Mouse (Mus musculus): ENCODE data around the gene Ncapg2.
A peak's percentile ranks its signal among the peaks of the same experiment; 100 is the strongest.

Ncapg2 gene

DNA sequence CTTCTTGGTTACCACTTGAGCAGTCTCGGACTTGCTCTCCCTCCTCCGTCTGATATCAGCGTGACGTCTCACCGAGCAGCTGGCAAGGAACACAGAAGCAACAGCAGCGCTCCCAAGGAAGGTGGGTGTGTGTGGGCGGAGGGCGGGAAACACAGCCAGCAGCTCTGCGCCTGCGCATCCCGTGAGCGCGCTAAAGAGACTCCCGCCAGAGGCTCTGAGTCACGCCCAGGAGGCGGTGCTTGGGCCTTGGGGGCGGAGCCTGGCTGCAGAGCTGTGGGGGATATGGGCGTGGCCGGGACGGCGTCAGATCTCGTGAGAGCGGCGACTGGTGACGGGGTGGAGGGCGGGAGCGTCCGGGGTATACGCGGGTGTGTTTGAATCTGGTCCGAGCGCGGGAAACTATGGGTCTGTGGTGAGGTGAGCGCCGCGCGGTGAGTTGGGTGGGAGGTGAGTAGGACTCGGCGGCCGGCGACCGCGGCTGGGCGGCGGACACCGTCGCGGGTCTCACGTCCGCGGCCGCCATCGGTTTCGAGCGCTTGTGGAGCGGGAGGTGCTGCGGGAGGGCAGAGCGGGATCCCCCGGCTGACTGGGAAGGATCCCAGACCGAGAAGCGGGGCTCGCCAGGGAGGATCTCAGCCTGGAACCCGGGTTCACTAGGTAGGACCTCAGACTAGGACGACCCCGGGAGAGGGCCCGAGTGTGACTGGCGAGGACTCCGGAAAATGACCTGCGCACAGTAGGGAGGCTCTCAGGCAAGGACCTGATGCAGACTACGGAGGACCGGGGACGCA lies at the start of gene Ncapg2:
Ncapg2 (plus strand) TSS at position 358 of the 791 bp plus-strand sequence.
- DNase-seq: peak; percentile 97

DNA sequence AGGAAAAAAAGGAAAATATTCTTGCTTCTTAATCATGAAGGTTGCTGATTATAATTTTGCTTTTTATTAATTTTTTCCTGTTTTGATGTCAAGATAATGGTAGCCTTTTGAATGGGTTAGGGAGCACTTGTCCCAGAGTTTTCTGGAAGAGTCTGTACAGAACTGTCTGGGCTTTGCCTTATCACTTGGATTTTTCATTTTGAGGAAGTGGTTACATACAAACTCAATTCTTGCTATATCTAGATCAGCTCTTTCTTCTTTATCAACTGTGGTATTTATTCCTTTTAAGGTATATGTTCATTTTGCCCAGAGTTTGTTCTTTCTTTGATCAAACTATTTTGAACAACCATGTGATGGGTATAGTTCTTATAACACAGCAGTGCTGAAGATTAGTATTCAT lies 43.1 kb upstream of the Ncapg2 start:
- DNase-seq: no peak

DNA sequence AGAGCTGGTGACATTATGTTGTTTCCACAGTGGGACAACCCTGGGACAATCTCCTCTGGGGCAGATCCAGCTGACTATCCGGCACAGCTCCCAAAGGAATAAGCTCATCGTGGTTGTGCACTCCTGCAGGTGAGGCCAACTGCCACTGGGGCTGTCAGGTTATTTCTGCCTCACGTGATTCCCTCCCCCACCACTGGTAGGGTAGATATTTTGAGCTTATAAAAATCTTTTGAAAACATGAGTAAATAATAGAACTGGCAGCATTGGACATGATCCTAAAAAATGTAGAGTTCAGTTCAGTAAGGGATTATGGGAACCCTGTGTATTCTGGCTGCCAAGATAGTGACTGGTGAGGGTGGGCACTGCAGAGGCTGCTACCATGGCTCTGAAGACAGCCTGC lies 38.3 kb upstream of the Ncapg2 start:
- no peak for DNase-seq

DNA sequence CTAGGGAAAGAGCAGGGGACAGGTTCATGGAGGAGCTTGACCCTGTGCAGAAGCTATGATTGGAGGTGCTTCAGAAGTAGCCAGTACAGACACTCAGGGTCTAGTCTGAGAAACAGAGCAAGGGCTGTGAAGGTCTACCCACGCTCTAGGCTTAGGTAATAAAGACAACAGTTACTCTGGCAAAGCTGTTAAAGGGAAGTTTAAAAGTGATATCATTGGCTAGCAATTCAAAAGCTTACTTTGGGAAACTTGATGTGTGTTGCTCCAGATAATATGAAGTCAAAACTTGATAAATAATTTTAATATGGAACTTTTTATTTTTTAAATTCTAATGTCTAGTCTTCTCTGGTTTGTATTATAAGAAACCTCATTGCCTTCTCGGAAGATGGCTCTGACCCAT lies 37.9 kb upstream of the Ncapg2 start:
- no peak for DNase-seq

DNA sequence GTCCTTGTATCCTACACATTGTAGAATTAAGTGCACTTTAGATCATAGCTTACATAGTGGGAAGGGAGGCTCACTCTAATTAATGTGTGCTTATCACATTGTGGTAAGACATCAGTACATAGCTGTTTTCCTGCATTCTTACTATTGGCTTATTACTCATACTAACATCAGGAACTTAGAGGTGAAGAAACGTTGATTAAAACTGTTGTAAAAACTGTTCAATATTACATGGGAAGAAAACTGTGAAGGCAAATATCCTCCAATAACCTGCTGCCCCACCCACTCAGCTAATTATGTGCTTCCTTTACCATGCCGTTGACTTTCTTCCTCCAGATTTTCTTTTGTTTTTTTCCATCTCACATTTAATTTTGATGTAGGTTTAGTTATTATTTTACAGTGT lies 36.3 kb upstream of the Ncapg2 start:
- no peak for DNase-seq

DNA sequence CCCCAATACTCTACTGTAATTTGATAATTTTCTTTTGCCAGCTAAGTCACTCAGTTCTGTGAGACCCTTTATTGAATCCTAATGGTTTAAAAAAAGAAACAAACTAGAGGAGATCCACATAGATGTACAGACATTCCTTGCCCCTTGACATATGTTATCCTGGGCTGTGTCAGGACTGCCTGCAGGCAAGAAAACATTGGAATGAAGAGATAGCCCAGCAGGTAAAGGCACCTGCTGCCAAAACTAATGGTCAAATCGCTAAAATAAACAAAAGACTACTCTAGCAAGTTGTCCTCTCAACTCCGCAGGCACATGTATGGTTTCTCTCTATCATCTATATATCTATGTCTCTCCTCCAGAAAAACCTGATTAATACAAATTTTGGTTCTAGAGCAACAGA lies 22.1 kb upstream of the Ncapg2 start:
- no peak for DNase-seq

DNA sequence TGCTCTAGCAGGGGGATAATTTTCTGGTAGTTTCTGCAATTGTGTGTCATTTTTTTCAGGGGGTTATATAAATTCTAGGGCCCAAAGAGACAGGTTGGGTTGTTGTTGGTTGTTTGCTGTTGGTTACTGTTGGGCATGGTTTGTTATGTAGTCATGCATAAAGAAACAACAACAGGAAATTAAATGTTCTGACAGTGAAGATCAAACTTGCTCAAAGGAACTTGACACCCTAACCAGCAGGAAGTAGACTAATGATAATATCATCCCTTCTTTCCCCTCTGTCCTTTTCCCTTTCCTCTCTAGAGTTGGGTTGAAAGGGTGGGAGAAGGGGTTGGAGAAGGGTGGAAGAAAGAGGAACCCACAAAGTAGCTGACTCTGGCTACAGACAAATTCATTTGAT lies 21.2 kb upstream of the Ncapg2 start:
- DNase-seq: no peak

DNA sequence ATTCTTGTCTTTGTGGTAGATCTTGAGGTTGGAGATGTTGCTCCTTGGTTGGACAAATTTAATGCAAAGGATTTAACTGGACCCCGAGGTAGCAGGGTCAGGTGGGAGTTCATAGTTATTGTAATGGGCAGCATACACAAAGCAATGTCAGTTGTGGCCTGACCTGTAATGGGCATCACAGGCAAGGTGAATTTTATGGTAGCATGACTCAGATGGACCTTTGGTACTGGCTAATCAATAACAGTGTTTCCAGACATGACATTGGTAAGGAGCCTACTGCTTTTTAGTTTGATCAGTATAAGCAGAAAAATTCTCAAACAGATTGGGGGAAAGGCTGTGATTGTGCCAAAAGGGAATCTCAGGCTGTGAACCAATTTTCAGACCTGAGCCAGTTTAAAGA lies 18.4 kb upstream of the Ncapg2 start:
- DNase-seq: no peak

DNA sequence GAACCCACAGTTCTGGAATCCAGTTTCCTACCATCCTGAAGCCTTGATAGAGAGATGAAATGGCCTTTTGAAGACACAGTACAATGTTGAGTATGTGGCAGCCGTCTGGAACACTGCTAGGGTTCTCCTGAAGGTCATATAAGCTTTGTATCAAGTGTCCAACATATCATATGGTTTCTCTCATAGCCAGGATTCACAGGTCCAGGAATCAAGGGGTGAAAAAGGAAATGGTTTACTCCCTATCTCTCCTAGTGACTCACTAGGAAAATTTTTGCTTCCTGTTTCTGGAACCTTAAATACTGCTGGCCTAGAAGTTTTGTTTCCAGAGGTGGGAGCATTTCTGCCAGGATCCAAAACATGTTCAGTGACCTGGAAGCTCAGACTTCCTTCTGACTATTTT lies 15.3 kb upstream of the Ncapg2 start:
- no peak for DNase-seq

DNA sequence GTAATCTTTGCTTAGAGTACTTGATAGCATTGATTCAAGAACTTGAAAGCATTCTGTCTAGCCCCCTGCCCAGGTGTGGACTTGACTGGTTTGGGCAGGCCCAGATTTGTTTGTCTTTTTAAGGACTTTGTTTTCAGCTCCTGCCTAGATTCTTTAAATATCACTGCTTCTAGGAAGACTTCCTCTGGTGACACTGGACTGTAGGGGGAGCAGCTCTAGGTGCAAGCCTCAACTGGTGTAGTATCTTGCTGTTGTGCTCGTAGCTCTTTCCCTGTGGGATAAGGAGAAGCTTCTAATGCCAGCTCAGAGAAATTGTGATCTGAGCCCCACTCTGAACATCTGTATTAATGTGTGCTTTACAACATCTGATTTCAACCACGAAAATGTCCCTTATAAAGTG lies 10.9 kb upstream of the Ncapg2 start:
- no peak for DNase-seq

DNA sequence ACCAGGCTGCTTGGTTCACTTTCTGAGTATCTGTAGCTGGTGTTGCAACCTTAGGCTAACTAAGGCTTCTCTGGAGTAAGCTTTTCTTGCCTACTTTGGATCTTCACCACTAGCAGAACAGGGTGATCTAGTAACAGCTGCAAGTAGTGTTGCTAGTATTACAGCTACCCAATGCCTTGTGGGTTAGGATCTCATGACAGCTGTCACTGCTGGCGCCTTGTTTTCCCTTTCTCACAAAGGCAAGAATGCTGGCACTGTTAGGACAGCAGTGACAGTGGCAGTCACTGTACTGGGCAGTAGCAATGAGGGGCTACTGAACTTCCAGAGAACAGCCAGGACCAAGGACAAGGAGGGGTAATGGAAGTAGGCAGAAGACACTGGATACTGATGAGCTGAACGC lies 9.9 kb upstream of the Ncapg2 start:
- no peak for DNase-seq

DNA sequence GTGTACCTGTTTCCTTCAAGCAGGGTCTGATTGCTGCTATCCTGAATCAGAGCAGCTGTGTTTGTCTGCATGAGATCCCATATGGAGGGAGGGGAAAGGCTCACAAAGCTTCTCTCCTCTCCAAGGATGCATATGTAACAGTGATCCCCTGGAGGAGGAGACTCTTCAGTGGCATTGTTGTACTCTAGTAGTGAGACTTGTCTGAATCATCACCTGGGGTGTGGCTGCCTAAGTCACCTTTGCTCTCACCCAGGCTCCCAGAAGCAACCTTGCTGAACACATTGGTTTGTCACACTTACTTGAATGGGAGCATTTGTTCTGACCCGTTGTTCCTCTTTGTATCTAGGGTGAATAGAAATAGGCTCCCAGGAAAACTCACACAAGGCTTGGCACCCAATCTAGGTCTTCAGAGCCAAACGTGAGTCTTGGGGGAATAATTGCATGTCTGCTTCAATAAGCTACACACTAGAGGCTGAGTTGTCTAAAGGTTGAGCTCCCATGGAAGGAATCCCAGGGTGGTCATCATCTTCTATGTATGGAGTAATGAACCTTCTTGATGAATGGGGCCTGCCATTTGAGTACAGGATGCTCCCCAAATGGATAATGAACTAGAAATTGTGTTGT lies 9.0 kb upstream of the Ncapg2 start:
- no peak for DNase-seq

DNA sequence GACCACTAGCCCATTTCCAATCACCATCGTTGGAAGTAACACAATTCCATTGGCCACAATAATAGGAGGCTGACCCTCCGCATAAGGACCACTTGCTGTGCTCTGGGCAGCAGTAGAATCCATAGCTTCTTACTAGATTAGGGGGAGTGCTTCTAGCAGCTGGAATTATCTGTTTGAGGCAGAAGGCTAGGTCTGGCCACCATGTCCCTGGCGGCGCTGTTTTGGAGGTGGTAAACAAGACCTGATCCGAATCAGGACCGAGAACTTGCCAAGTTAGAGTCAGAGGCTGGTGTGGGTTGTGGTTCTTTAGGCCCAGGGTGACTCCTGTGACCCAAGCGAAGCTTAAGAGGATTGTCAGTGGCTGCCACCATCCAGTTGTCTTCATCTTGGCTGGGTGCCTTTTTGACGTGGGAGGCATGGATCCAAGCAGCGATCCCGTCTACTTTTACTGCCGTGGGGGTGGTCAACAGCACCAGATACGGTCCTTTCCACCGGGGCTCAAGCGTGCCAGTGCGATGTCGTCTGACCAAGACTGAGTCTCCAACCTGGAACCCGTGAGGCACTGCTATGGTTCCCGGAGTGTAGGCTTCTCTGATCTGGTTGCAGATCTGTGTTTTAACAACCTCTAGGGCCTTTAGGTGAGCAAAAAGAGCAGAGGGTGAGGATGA lies 1.1 kb upstream of the Ncapg2 start:
- DNase-seq: peak; percentile 28

DNA sequence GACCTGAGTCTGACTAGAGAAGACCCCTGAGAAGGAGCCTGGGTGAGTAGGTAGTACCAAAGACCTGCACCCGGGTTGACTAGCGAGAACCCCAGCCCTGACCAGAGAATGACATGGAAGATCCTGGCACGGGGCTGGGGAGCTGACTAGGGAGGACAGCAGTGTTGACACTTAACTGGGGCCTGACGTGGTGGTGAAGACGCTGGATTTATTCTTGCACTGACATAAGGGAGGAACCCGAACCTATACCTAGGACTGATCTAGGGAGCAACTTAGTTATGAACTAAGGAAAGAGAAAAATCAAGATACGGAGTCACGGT lies 594 bp downstream of the Ncapg2 start:
- no peak for DNase-seq

DNA sequence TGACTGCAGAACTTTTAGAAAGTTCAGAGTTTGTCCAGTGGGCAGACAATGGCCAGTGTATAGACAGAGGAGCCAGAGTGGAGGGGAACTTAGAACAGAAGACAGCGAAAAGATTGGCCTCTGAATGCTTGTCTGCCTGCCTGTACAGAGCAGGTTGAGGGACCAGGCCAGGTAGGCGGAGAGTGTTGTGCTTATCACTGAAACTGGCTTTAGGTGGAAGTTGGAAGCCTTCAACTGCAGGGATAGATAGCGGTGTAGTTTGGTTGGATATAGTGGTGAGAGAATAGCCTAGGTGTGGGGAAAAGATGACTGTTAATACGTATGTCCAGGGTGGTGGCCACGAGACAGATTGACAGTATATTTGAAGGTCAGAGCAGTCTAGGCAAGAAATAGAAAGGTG lies 2.7 kb downstream of the Ncapg2 start:
- no peak for DNase-seq

DNA sequence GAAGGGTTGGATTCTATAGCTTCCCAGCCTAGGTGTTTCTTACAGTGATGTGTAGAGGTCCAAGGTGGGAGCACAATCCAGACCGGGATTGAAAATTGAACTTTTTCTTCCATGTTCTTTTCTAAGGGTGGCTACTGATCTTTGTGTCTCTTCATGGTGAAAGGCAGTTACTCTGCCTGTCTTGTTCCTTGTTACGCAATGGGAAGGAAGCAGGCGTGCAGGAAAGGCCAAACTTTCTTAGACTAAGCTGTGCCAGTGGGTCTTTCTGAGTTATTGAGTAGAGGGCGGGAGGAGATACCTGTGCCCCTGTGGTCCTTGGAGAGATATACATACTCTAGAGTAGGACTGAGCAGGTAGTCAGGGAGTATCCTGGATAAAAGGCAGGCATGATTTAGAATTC lies 9.7 kb downstream of the Ncapg2 start:
- DNase-seq: no peak

DNA sequence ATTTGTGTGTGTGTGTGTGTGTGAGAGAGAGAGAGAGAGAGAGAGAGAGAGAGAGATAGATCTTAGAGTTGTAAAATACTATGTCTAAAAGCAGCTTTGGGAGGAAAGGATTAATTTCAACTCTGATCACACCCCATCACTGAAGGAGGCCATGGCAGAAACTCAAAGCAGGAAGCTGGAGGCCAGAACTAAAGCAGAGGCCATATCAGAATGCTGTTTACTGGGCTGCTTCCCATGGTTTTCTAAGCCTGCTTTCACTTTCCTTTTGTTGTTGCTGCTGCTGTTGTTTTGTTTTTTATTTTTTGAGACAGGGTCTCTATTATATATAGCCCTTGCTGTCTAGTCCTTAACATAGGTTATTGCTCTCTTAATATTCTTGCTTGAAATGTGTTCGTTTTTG lies 11.3 kb downstream of the Ncapg2 start:
- DNase-seq: no peak

DNA sequence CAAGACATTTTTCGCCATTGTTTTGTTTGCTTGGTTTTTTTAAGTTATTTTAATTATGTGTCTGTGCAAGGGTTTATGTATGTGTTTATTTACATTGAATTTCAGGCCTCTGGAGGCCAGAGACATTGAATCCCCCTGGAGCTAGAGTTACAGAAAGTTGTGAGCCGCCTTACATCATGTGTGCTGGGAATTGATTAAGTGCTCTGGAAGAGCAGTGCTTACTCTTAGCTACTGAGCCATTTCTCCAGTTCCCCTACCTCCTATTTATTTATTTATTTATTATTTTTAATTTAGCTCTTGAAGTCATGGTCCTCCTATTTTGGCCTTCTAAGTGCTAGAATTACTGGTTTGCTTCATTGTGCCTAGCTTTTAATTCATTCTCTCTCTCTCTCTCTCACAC lies 16.5 kb downstream of the Ncapg2 start:
- no peak for DNase-seq

DNA sequence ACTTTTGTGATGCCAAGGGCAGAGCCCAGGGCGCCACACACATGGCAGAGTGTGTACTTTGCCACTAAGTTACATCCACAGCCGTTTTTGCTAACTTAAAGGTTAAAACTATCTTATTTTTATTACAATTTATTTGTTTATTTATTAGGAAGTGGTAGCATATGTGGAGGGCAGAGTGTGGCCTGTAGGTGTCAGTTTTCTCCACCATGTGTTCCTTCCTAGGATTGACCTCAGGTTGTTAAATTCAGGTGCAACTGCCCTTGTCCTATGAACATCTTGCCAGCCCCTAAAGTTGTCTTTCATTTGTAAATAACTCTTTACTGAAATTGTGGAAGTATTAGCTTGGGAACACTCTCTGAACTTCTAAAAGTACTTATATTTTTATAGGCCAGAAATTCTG lies 20.2 kb downstream of the Ncapg2 start:
- DNase-seq: no peak

DNA sequence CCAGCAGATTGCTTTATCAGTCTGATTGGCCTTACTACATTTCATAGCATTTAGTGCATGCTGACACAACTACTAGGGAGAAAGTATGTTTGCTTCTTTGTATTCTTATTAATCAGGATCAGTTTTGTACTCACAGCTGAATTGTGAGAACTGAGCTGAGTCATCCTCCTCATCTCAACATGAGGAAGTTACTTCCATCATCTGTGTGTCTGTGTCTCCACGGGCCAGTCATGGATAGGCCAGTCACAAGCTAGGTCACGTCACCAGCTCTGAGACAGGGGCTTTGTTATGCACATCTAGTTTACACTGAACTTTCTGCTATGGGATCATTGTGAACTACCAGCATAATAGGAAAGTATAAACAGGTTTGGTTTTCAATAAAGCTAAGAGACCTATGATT lies 28.5 kb downstream of the Ncapg2 start:
- DNase-seq: no peak

DNA sequence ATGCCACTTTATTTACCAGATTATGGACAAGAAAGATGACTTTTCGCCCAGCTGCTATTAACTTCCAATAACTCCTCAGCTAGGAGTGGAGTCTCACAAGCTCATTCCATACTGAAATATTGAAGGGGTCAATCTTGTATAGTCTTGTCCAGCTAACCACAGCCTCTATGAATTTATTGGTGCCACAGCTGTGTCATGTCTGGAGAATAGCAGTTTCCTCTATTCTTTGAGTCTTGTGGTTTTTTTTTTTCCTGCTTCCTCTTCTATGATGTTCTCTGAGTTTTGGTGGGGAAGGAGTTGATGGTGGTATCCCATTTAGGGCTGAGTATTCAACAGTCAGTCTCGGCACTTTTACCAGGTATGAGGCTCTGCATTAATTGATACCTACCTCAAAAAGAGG lies 30.0 kb downstream of the Ncapg2 start:
- DNase-seq: no peak

DNA sequence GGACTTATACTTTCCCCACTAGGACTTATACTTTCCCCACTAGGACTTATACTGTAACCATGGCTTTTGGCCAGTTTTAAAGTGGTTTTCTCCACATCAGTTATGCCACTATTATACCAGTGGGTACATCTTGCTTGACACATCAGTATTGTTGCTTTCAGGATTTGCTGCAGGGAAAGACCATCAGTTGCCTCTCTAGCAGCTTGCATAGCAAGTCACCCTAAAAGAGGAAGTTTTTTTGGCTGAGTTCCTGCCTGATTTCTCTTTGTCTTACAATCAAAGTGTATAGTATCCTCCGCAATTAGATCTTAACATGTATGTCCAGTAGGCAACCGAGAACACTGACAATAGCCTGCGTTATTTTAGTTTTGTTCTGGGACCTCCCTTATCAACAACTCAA lies 30.9 kb downstream of the Ncapg2 start:
- DNase-seq: no peak

DNA sequence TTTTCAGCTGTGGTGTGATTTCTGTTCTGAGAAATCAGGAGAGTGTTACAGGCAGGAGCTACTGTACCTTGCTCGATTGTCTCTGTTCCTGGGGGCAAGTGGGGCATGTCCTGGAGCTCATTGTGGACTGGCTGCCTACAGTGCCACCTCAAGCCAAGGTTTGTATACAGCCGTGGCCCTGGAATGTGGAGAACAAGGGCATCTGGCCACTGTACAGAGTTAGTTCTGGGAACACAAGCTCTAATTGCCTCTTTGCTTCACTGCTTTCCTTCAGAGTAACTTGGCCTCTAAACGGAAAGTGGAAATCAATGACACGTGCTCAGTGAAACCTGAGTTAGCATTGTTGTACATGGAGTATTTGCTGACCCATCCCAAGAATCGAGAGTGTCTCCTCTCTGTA lies 33.4 kb downstream of the Ncapg2 start:
- no peak for DNase-seq

DNA sequence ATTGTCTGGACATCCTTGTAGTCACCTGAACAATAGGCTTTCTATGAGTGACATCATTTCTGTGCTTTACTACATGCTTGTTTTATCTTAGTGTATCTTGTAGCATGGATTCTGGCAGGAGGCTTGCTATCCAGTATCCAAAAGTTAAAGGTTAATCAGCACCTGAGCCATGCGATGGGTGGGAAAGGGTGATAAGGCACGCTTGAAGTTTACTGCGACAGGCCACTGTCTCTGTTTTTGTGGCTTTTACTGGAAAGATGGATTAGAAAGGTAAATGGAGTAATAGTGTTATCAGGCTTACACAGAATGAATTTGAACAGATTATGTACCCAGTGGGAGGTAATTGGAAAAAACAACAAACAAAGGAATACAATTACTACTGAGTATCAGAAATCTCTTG lies 37.0 kb downstream of the Ncapg2 start:
- DNase-seq: no peak

DNA sequence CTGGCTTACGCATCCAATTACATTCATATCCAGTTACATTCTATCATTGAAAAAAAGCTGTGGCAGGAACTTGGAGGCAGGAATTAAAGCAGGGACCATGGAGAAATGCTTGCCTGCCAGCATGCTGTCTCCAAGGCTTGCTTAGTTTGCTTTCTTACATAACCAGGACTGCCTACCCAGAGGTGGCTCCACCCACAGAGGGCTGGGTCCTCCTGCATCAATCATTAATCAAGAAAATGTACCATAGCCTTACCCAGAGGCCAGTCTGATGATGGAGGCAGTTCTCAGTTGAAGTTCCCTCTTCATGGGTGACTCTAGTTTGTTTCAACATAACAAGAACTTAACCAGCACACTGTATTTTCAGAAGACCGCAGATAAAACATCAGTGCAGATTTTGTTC lies 44.3 kb downstream of the Ncapg2 start:
- DNase-seq: no peak
